Mouse (Mus musculus): ENCODE data around the gene Defb30. TPM values are rescaled to one million over a fixed set of nuclear protein-coding genes. Genes with fewer than 3 reads are reported as not detected.

Defb30 gene
- polyA plus RNA-seq, 1 experiment = not detected

- H3K4me1 ChIP-seq (ENCODE audit: control insufficient read depth, insufficient read depth, low read length) = no peaks in the 10 kb centered on the region
- 37% methylated on average over 5 of the region's 5 CpGs for WGBS
- peak; percentile 54 for DNase-seq
- no peaks in the 10 kb centered on the region for H3K36me3 ChIP-seq (ENCODE audit: control insufficient read depth, insufficient read depth, low read length)
- no peak overlapping the region for H3K4me3 ChIP-seq (ENCODE audit: insufficient read depth, low read depth, low read length)
- H3K27ac ChIP-seq (ENCODE audit: insufficient read depth, low read depth, low read length) = no peak overlapping the region
- TF ChIP-seq CTCF (conservative IDR thresholded peaks at IDR 0.05; ENCODE audit: insufficient read depth, insufficient read length, low read depth, low read length) (peak; percentile 70), POLR2A (IDR thresholded peaks at IDR 0.05; ENCODE audit: low read depth, low read length) (no peak)
- no peaks in the 10 kb centered on the region for H3K27me3 ChIP-seq (replicated peaks; ENCODE audit: control insufficient read depth, insufficient read depth, low read length)
These were observed 1.0 kb upstream of the Defb30 start for GRCm38 (mm10) chr14:63050769-63051168.

- Histone ChIP-seq H3K27me3 (replicated peaks; ENCODE audit: control insufficient read depth, insufficient read depth, low read length) (no peaks in the 10 kb centered on the region), H3K4me3 (ENCODE audit: insufficient read depth, low read depth, low read length) (no peak within 1 kb of the TSS), H3K36me3 (ENCODE audit: control insufficient read depth, insufficient read depth, low read length) (no peaks in the 10 kb centered on the region), H3K27ac (ENCODE audit: insufficient read depth, low read depth, low read length) (no peak within 1 kb of the TSS), H3K4me1 (ENCODE audit: control insufficient read depth, insufficient read depth, low read length) (no peaks in the 10 kb centered on the region)
- 65% methylated on average over 3 of the region's 3 CpGs for WGBS
- DNase-seq = peak; percentile 10
- TF ChIP-seq CTCF (conservative IDR thresholded peaks at IDR 0.05; ENCODE audit: insufficient read depth, insufficient read length, low read depth, low read length) (no peak), POLR2A (IDR thresholded peaks at IDR 0.05; ENCODE audit: low read depth, low read length) (no peak)
These were observed 3.1 kb downstream of the Defb30 start, which contains the start of gene Defb42 for GRCm38 (mm10) chr14:63046691-63047090. Gene Defb42 (plus strand): TSS chr14:63046991.

- no peak for DNase-seq
- WGBS = 58% methylated on average over 6 of the region's 6 CpGs
- Histone ChIP-seq H3K4me3 (ENCODE audit: insufficient read depth, low read depth, low read length) (no peak overlapping the region), H3K27ac (ENCODE audit: insufficient read depth, low read depth, low read length) (no peak overlapping the region), H3K4me1 (ENCODE audit: control insufficient read depth, insufficient read depth, low read length) (no peaks in the 10 kb centered on the region), H3K36me3 (ENCODE audit: control insufficient read depth, insufficient read depth, low read length) (no peaks in the 10 kb centered on the region), H3K27me3 (replicated peaks; ENCODE audit: control insufficient read depth, insufficient read depth, low read length) (no peaks in the 10 kb centered on the region)
- TF ChIP-seq CTCF (conservative IDR thresholded peaks at IDR 0.05; ENCODE audit: insufficient read depth, insufficient read length, low read depth, low read length) (no peak), POLR2A (IDR thresholded peaks at IDR 0.05; ENCODE audit: low read depth, low read length) (no peak)
These were observed 29.1 kb downstream of the Defb30 start for GRCm38 (mm10) chr14:63020524-63021156.

- WGBS = 76% methylated on average over 4 of the region's 4 CpGs
- Histone ChIP-seq H3K36me3 (ENCODE audit: control insufficient read depth, insufficient read depth, low read length) (no peaks in the 10 kb centered on the region), H3K27ac (ENCODE audit: insufficient read depth, low read depth, low read length) (no peak overlapping the region), H3K4me3 (ENCODE audit: insufficient read depth, low read depth, low read length) (no peak overlapping the region), H3K4me1 (ENCODE audit: control insufficient read depth, insufficient read depth, low read length) (no peaks in the 10 kb centered on the region), H3K27me3 (replicated peaks; ENCODE audit: control insufficient read depth, insufficient read depth, low read length) (no peaks in the 10 kb centered on the region)
- TF ChIP-seq CTCF (conservative IDR thresholded peaks at IDR 0.05; ENCODE audit: insufficient read depth, insufficient read length, low read depth, low read length) = no peak
- no peak for TF ChIP-seq POLR2A (IDR thresholded peaks at IDR 0.05; ENCODE audit: low read depth, low read length)
- DNase-seq = no peak
These were observed 35.1 kb downstream of the Defb30 start for GRCm38 (mm10) chr14:63014667-63015066.

GRCm38 (mm10) chr14:63013082-63013481 lies 36.7 kb downstream of the Defb30 start:
- H3K4me3 ChIP-seq (ENCODE audit: insufficient read depth, low read depth, low read length) = no peak overlapping the region
- H3K27ac ChIP-seq (ENCODE audit: insufficient read depth, low read depth, low read length) = no peak overlapping the region
- 62% methylated on average over 4 of the region's 4 CpGs for WGBS
- DNase-seq = no peak
- no peaks in the 10 kb centered on the region for H3K4me1 ChIP-seq (ENCODE audit: control insufficient read depth, insufficient read depth, low read length)
- no peak for TF ChIP-seq CTCF (conservative IDR thresholded peaks at IDR 0.05; ENCODE audit: insufficient read depth, insufficient read length, low read depth, low read length)
- H3K27me3 ChIP-seq (replicated peaks; ENCODE audit: control insufficient read depth, insufficient read depth, low read length) = no peaks in the 10 kb centered on the region
- H3K36me3 ChIP-seq (ENCODE audit: control insufficient read depth, insufficient read depth, low read length) = no peaks in the 10 kb centered on the region

- no peak within 1 kb of the TSS for H3K4me3 ChIP-seq (ENCODE audit: insufficient read depth, low read depth, low read length)
- no peak within 1 kb of the TSS for H3K27ac ChIP-seq (ENCODE audit: insufficient read depth, low read depth, low read length)
- no peaks in the 10 kb centered on the region for H3K36me3 ChIP-seq (ENCODE audit: control insufficient read depth, insufficient read depth, low read length)
- no peaks in the 10 kb centered on the region for H3K27me3 ChIP-seq (replicated peaks; ENCODE audit: control insufficient read depth, insufficient read depth, low read length)
- TF ChIP-seq CTCF (conservative IDR thresholded peaks at IDR 0.05; ENCODE audit: insufficient read depth, insufficient read length, low read depth, low read length) (no peak), POLR2A (IDR thresholded peaks at IDR 0.05; ENCODE audit: low read depth, low read length) (no peak)
- H3K4me1 ChIP-seq (ENCODE audit: control insufficient read depth, insufficient read depth, low read length) = no peaks in the 10 kb centered on the region
- DNase-seq = no peak
- WGBS = 95% methylated on average over 5 of the region's 5 CpGs
These were observed 38.3 kb downstream of the Defb30 start, which contains the start of gene Defb43 for GRCm38 (mm10) chr14:63011471-63011870. Gene Defb43 (plus strand): TSS chr14:63011771.

- WGBS = 29% methylated on average over 2 of the region's 2 CpGs
- DNase-seq = no peak
- TF ChIP-seq POLR2A (IDR thresholded peaks at IDR 0.05; ENCODE audit: low read depth, low read length) = no peak
- no peak for TF ChIP-seq CTCF (conservative IDR thresholded peaks at IDR 0.05; ENCODE audit: insufficient read depth, insufficient read length, low read depth, low read length)
- H3K36me3 ChIP-seq (ENCODE audit: control insufficient read depth, insufficient read depth, low read length) = no peaks in the 10 kb centered on the region
- no peaks in the 10 kb centered on the region for H3K4me1 ChIP-seq (ENCODE audit: control insufficient read depth, insufficient read depth, low read length)
- no peak overlapping the region for H3K4me3 ChIP-seq (ENCODE audit: insufficient read depth, low read depth, low read length)
- no peaks in the 10 kb centered on the region for H3K27me3 ChIP-seq (replicated peaks; ENCODE audit: control insufficient read depth, insufficient read depth, low read length)
- no peak overlapping the region for H3K27ac ChIP-seq (ENCODE audit: insufficient read depth, low read depth, low read length)
These were observed 47.2 kb downstream of the Defb30 start for GRCm38 (mm10) chr14:63002588-63002987.
